ENCODE assay signal across 14 mouse cellular contexts in the genomic region with DNA sequence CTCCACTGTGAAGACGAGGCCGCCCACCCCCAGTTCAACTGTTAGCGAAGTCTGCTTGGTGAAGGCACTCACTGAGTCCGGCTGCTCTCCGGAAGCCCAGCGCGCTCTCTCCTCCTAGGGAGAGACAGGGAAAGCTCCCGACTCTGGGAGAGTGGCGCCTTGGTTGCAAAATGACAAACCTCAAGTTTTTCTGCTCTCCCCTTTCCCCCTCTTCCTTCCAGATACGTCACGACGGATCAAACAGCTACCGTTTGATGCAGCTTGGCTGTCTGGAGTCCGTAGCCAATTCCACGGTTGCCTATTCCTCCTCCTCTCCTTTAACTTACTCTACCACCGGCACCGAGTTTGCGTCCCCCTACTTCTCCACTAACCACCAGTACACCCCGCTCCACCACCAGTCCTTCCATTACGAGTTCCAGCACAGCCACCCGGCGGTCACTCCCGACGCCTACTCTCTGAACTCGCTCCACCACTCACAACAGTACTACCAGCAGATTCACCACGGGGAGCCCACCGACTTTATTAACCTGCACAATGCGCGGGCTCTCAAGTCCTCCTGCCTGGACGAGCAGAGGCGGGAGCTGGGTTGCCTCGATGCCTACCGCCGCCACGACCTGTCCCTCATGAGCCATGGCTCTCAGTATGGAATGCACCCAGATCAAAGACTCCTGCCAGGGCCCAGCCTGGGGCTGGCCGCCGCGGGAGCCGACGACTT. TPM values are rescaled to one million over a fixed set of nuclear protein-coding genes. Genes with fewer than 3 reads are reported as not detected.
DNase-seq lines count a peak whose midpoint lies in the region; ATAC-seq and TF ChIP-seq lines count a peak whose summit lies in the region.
"Had no signal": no experiment of that assay in that cellular context is flagged by ENCODE, and none has a peak within 500 bp of the region (broad histone marks: within the 10 kb centered on the region; RNA-seq: fewer than 3 reads in every experiment).

No protein-coding gene starts in this region.

- H3K4me2 ChIP-seq in heart, embryonic 12.5 days, result peak overlapping the region; percentile 13; the same call in 1 of the 2 replicates
- H3K4me2 ChIP-seq in hindbrain, embryonic 13.5 days, result no peak overlapping the region
- no peak overlapping the region for H3K4me2 ChIP-seq in neural tube, embryonic 11.5 days (ENCODE audit: low read depth)
- H3K4me2 ChIP-seq: lung, embryonic 15.5 days; stomach, embryonic 15.5 days had no signal

- H3K4me3 ChIP-seq in heart, embryonic 12.5 days, result no peak overlapping the region
- H3K4me3 ChIP-seq in hindbrain, embryonic 13.5 days, result no peak overlapping the region
- peak overlapping the region; percentile 15; the same call in 1 of the 2 replicates for H3K4me3 ChIP-seq in neural tube, embryonic 11.5 days (ENCODE audit: low read depth, low read length)
- no peak overlapping the region for H3K4me3 ChIP-seq in cerebellum, adult 2 months (replicated peaks; ENCODE audit: insufficient read depth, low read depth, low read length)
- no peak overlapping the region for H3K4me3 ChIP-seq in lung, adult 2 months (replicated peaks; ENCODE audit: extremely low read depth, low read depth, low read length)
- H3K4me3 ChIP-seq: lung, embryonic 15.5 days; stomach, embryonic 15.5 days had no signal

- no peaks in the 10 kb centered on the region for H3K9me3 ChIP-seq in heart, embryonic 12.5 days (replicated peaks)
- H3K9me3 ChIP-seq in hindbrain, embryonic 13.5 days, result no peaks in the 10 kb centered on the region
- H3K9me3 ChIP-seq in neural tube, embryonic 11.5 days (ENCODE audit: control insufficient read depth, low read length), result no peaks in the 10 kb centered on the region
- H3K9me3 ChIP-seq: lung, embryonic 15.5 days; stomach, embryonic 15.5 days had no signal

- H3K9ac ChIP-seq in heart, embryonic 12.5 days, result no peak overlapping the region
- H3K9ac ChIP-seq in hindbrain, embryonic 13.5 days, result no peak overlapping the region
- H3K9ac ChIP-seq in neural tube, embryonic 11.5 days (ENCODE audit: low read length), result no peak overlapping the region
- H3K9ac ChIP-seq: lung, embryonic 15.5 days; stomach, embryonic 15.5 days had no signal

- H3K27me3 ChIP-seq in heart, embryonic 12.5 days (replicated peaks), result peaks cover 94% of the 10 kb centered on the region
- peaks cover 100% of the 10 kb centered on the region for H3K27me3 ChIP-seq in hindbrain, embryonic 13.5 days
- peaks cover 98% of the 10 kb centered on the region for H3K27me3 ChIP-seq in neural tube, embryonic 11.5 days (ENCODE audit: control insufficient read depth, insufficient read depth, low read length)
- H3K27me3 ChIP-seq in cerebellum, adult 2 months (ENCODE audit: control insufficient read depth, insufficient read depth, low read length), result no peaks in the 10 kb centered on the region; the same call in 1 of the 2 replicates

- TF ChIP-seq POLR2A in cerebellum, adult 2 months (IDR thresholded peaks at IDR 0.05; ENCODE audit: borderline replicate concordance, insufficient read depth, low read length), result no peak
- TF ChIP-seq POLR2A in lung, adult 2 months (IDR thresholded peaks at IDR 0.05; ENCODE audit: borderline replicate concordance, extremely low read depth, low read depth, low read length), result no peak

- no peak for TF ChIP-seq CTCF in cerebellum, adult 2 months (IDR thresholded peaks at IDR 0.05; ENCODE audit: borderline replicate concordance, insufficient read depth, low read depth, low read length)
- TF ChIP-seq CTCF in lung, adult 2 months (IDR thresholded peaks at IDR 0.05; ENCODE audit: insufficient read depth, low read length), result no peak

- no peak for ATAC-seq in heart, embryonic 12.5 days (ENCODE audit: insufficient number of reproducible peaks, low FRiP score)
- ATAC-seq in hindbrain, embryonic 13.5 days (ENCODE audit: low FRiP score), result peak; percentile 60
- peak; percentile 35 for ATAC-seq in neural tube, embryonic 11.5 days (ENCODE audit: insufficient read depth, low FRiP score, low TSS enrichment)

- H3K36me3 ChIP-seq in heart, embryonic 12.5 days, result no peaks in the 10 kb centered on the region
- H3K36me3 ChIP-seq in hindbrain, embryonic 13.5 days, result no peaks in the 10 kb centered on the region
- no peaks in the 10 kb centered on the region for H3K36me3 ChIP-seq in neural tube, embryonic 11.5 days (ENCODE audit: control insufficient read depth, insufficient read depth, low read length)
- H3K36me3 ChIP-seq: lung, embryonic 15.5 days; stomach, embryonic 15.5 days had no signal

- H3K27ac ChIP-seq in heart, embryonic 12.5 days (ENCODE audit: poor library complexity, severe bottlenecking), result no peak overlapping the region
- H3K27ac ChIP-seq in hindbrain, embryonic 13.5 days, result no peak overlapping the region
- H3K27ac ChIP-seq in neural tube, embryonic 11.5 days (ENCODE audit: low read depth, low read length), result no peak overlapping the region
- H3K27ac ChIP-seq in cerebellum, adult 2 months (ENCODE audit: insufficient read depth, low read length), result no peak overlapping the region
- H3K27ac ChIP-seq: lung, embryonic 15.5 days; stomach, embryonic 15.5 days had no signal

- under 1% methylated on average over 40 of the region's 40 CpGs for WGBS in heart, embryonic 12.5 days
- under 1% methylated on average over 35 of the region's 40 CpGs for WGBS in hindbrain, embryonic 13.5 days
- 1% methylated on average over 38 of the region's 40 CpGs for WGBS in neural tube, embryonic 11.5 days
- WGBS in cerebellum, adult 2 months, result 1% methylated on average over 40 of the region's 40 CpGs
- WGBS in lung, adult 2 months, result 2% methylated on average over 40 of the region's 40 CpGs

- H3K4me1 ChIP-seq in heart, embryonic 12.5 days (replicated peaks), result no peaks in the 10 kb centered on the region
- H3K4me1 ChIP-seq in hindbrain, embryonic 13.5 days (replicated peaks), result no peaks in the 10 kb centered on the region
- no peaks in the 10 kb centered on the region for H3K4me1 ChIP-seq in neural tube, embryonic 11.5 days (ENCODE audit: control insufficient read depth, insufficient read depth, low read length)
- no peaks in the 10 kb centered on the region for H3K4me1 ChIP-seq in cerebellum, adult 2 months (ENCODE audit: control insufficient read depth, insufficient read depth, low read length)
- no peaks in the 10 kb centered on the region for H3K4me1 ChIP-seq in lung, adult 2 months (ENCODE audit: control insufficient read depth, insufficient read depth, low read length)
- H3K4me1 ChIP-seq: lung, embryonic 15.5 days; stomach, embryonic 15.5 days had no signal

- no peak for DNase-seq in heart, postnatal 4 days
- DNase-seq in embryo, embryonic 11 days, result peak; percentile 48
- peak; percentile 49 for DNase-seq in neural tube, embryonic 11.5 days (ENCODE audit: low spot score)
- DNase-seq in cerebellum, adult 2 months, result no peak
- DNase-seq in B cell, adult 2 months, result no peak
- DNase-seq in lung, adult 2 months, result no peak
- DNase-seq: heart, postnatal 36 days; kidney, postnatal 36 days had no signal

RNA-seq across cellular contexts. Expression of gene Tfap2d, which starts 1.5 kb away (rescaled TPM):
- not detected in 2 replicates for polyA plus RNA-seq in heart, embryonic 12.5 days (2016; fragmentation: Nextera tagmentation; extraction: Ambion mirVana)
- total RNA-seq in heart, postnatal 4 days (2021), result not detected
- 2.1 and 4.8 TPM in 2 replicates for polyA plus RNA-seq in hindbrain, embryonic 13.5 days (2015; fragmentation: Nextera tagmentation; extraction: Ambion mirVana)
- 0.34 TPM in 1 of 2 replicates, not detected in the other for polyA plus RNA-seq in neural tube, embryonic 11.5 days (2014; fragmentation: Nextera tagmentation; extraction: Ambion mirVana)
- 1.6 and 2.2 TPM in 2 replicates for polyA plus RNA-seq in cerebellum, adult 2 months (2012; rRNA removed)
- not detected in 2 replicates for polyA plus RNA-seq in lung, adult 2 months (2012; rRNA removed)
- total RNA-seq: heart, postnatal 36 days; monocyte, adult 5-6 weeks had no signal
- polyA plus RNA-seq: gonadal fat pad, adult 2 months; lung, embryonic 15.5 days had no signal

Comparison
In these comparisons a context has a peak if more than half of its experiments do, and no peak if none do; other contexts are left out.
1. DNase-seq: peak in embryo, embryonic 11 days (single experiment) and neural tube, embryonic 11.5 days (single experiment); none in heart, postnatal 4 days (single experiment), cerebellum, adult 2 months (0 of 2), B cell, adult 2 months (0 of 2) and lung, adult 2 months (single experiment).